Mouse (Mus musculus): Measurements from ENCODE around the gene Snx29. TPM values are rescaled to one million over a fixed set of nuclear protein-coding genes. Genes with fewer than 3 reads are reported as not detected.

Gene Snx29
- polyA plus RNA-seq, 1 experiment from 2014 or later, result 14.2 TPM

GRCm38 (mm10) chr16:11639936-11640335, 317.2 kb downstream of the Snx29 start:
- ATAC-seq (ENCODE audit: insufficient number of reproducible peaks, low FRiP score, low TSS enrichment, low read depth), result no peak
- Histone ChIP-seq H3K9ac (no peak overlapping the region), H3K27ac (replicated peaks) (no peak overlapping the region), H3K9me3 (replicated peaks) (no peaks in the 10 kb centered on the region), H3K36me3 (no peaks in the 10 kb centered on the region), H3K27me3 (no peaks in the 10 kb centered on the region), H3K4me2 (replicated peaks) (no peak overlapping the region), H3K4me1 (peaks cover 19% of the 10 kb centered on the region), H3K4me3 (replicated peaks) (no peak overlapping the region)
- 67% methylated on average over 8 of the region's 8 CpGs for WGBS

- Histone ChIP-seq H3K4me3 (replicated peaks) (no peak overlapping the region), H3K4me1 (peaks cover 8% of the 10 kb centered on the region; the same call in 1 of the 2 replicates), H3K27me3 (no peaks in the 10 kb centered on the region), H3K4me2 (replicated peaks) (no peak overlapping the region), H3K36me3 (no peaks in the 10 kb centered on the region), H3K27ac (replicated peaks) (no peak overlapping the region), H3K9me3 (replicated peaks) (no peaks in the 10 kb centered on the region), H3K9ac (no peak overlapping the region)
- ATAC-seq (ENCODE audit: insufficient number of reproducible peaks, low FRiP score, low TSS enrichment, low read depth), result no peak
- 37% methylated on average over 6 of the region's 6 CpGs for WGBS
Measured at GRCm38 (mm10) chr16:11643603-11644002, 320.9 kb downstream of the Snx29 start.

- Histone ChIP-seq H3K4me3 (replicated peaks) (no peak overlapping the region), H3K4me1 (peaks cover 8% of the 10 kb centered on the region; the same call in 1 of the 2 replicates), H3K27ac (replicated peaks) (no peak overlapping the region), H3K27me3 (no peaks in the 10 kb centered on the region), H3K9ac (no peak overlapping the region), H3K4me2 (replicated peaks) (no peak overlapping the region), H3K36me3 (no peaks in the 10 kb centered on the region), H3K9me3 (replicated peaks) (no peaks in the 10 kb centered on the region)
- 64% methylated on average over 2 of the region's 2 CpGs for WGBS
- ATAC-seq (ENCODE audit: insufficient number of reproducible peaks, low FRiP score, low TSS enrichment, low read depth), result no peak
Measured at GRCm38 (mm10) chr16:11644399-11644798, 321.7 kb downstream of the Snx29 start.

GRCm38 (mm10) chr16:11645668-11646067, 323.0 kb downstream of the Snx29 start:
- H3K36me3 ChIP-seq, result no peaks in the 10 kb centered on the region
- ATAC-seq (ENCODE audit: insufficient number of reproducible peaks, low FRiP score, low TSS enrichment, low read depth), result no peak
- WGBS, result 39% methylated on average over 4 of the region's 4 CpGs
- no peak overlapping the region for H3K27ac ChIP-seq (replicated peaks)
- no peak overlapping the region for H3K4me3 ChIP-seq (replicated peaks)
- H3K27me3 ChIP-seq, result no peaks in the 10 kb centered on the region
- H3K4me1 ChIP-seq, result peaks cover 8% of the 10 kb centered on the region; the same call in 1 of the 2 replicates
- H3K9ac ChIP-seq, result no peak overlapping the region
- H3K4me2 ChIP-seq (replicated peaks), result no peak overlapping the region
- no peaks in the 10 kb centered on the region for H3K9me3 ChIP-seq (replicated peaks)

DNA sequence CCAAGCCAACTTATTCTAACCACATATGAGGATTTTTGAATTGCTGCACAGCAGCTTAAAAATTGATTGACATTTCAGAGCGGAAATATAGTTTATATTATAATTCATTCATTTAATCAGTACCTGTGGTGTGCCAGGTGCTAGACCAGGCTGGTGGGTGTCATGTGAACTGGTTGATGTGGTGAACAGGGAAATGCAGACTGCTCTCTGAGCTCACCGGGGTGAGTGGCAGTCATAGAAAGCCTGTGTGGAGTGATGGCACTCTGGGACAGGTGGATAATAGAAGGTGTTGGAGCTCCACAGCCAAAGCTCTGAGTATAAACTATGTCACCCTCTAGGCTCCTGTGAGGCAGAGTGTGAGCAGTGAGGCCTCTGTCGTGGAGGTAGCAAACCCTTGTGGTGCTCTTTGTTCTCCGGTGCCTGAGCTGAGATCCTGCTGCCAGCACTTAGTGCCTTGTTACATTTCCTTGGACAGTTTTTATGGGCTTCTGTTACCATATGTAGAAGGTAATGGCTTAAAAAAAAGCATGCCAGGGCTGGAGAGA, 324.1 kb downstream of the Snx29 start:
- H3K27ac ChIP-seq (replicated peaks), result no peak overlapping the region
- H3K27me3 ChIP-seq, result no peaks in the 10 kb centered on the region
- ATAC-seq (ENCODE audit: insufficient number of reproducible peaks, low FRiP score, low TSS enrichment, low read depth), result no peak
- 59% methylated on average over 4 of the region's 4 CpGs for WGBS
- no peak overlapping the region for H3K4me3 ChIP-seq (replicated peaks)
- no peaks in the 10 kb centered on the region for H3K36me3 ChIP-seq
- H3K4me1 ChIP-seq, result peaks cover 8% of the 10 kb centered on the region; the same call in 1 of the 2 replicates
- H3K9me3 ChIP-seq (replicated peaks), result no peaks in the 10 kb centered on the region
- H3K4me2 ChIP-seq (replicated peaks), result no peak overlapping the region
- H3K9ac ChIP-seq, result no peak overlapping the region

- no peak for ATAC-seq (ENCODE audit: insufficient number of reproducible peaks, low FRiP score, low TSS enrichment, low read depth)
- Histone ChIP-seq H3K4me1 (peaks cover 7% of the 10 kb centered on the region; the same call in 1 of the 2 replicates), H3K4me3 (replicated peaks) (no peak overlapping the region), H3K9me3 (replicated peaks) (no peaks in the 10 kb centered on the region), H3K36me3 (no peaks in the 10 kb centered on the region), H3K4me2 (replicated peaks) (no peak overlapping the region), H3K27ac (replicated peaks) (no peak overlapping the region), H3K9ac (no peak overlapping the region), H3K27me3 (no peaks in the 10 kb centered on the region)
- 54% methylated on average over 1 of the region's 1 CpGs for WGBS
Measured at GRCm38 (mm10) chr16:11648169-11648688, 325.5 kb downstream of the Snx29 start.

GRCm38 (mm10) chr16:11652686-11653366, 330.1 kb downstream of the Snx29 start:
- no peaks in the 10 kb centered on the region for H3K9me3 ChIP-seq (replicated peaks)
- H3K4me2 ChIP-seq (replicated peaks), result no peak overlapping the region
- no peak overlapping the region for H3K27ac ChIP-seq (replicated peaks)
- no peak overlapping the region for H3K9ac ChIP-seq
- no peaks in the 10 kb centered on the region for H3K4me1 ChIP-seq
- H3K27me3 ChIP-seq, result no peaks in the 10 kb centered on the region
- WGBS, result 84% methylated on average over 2 of the region's 2 CpGs
- H3K4me3 ChIP-seq (replicated peaks), result no peak overlapping the region
- no peak for ATAC-seq (ENCODE audit: insufficient number of reproducible peaks, low FRiP score, low TSS enrichment, low read depth)
- H3K36me3 ChIP-seq, result no peaks in the 10 kb centered on the region

DNA sequence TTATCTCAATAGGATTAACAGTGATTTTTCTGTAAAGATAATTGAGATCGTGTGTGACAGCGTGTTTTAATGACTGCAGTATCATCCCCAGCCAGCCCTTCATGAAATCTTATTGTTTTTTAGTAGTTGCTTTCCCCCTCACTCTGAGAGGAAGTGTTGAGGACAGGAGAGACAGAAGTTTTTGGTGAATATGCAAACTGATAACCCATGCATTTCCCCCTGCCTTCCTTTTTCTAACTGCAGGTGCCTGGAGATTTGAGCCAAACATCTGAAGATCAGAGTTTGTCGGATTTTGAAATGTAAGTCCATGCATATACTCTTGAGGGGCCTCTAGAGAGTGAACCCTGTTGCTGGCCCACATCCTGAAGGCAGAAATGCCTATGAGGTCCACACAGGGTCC, 333.2 kb downstream of the Snx29 start:
- H3K9ac ChIP-seq, result no peak overlapping the region
- H3K4me3 ChIP-seq (replicated peaks), result no peak overlapping the region
- no peaks in the 10 kb centered on the region for H3K9me3 ChIP-seq (replicated peaks)
- H3K27me3 ChIP-seq, result no peaks in the 10 kb centered on the region
- H3K36me3 ChIP-seq, result no peaks in the 10 kb centered on the region
- H3K27ac ChIP-seq (replicated peaks), result no peak overlapping the region
- 80% methylated on average over 3 of the region's 3 CpGs for WGBS
- no peaks in the 10 kb centered on the region for H3K4me1 ChIP-seq
- H3K4me2 ChIP-seq (replicated peaks), result no peak overlapping the region
- ATAC-seq (ENCODE audit: insufficient number of reproducible peaks, low FRiP score, low TSS enrichment, low read depth), result no peak

DNA sequence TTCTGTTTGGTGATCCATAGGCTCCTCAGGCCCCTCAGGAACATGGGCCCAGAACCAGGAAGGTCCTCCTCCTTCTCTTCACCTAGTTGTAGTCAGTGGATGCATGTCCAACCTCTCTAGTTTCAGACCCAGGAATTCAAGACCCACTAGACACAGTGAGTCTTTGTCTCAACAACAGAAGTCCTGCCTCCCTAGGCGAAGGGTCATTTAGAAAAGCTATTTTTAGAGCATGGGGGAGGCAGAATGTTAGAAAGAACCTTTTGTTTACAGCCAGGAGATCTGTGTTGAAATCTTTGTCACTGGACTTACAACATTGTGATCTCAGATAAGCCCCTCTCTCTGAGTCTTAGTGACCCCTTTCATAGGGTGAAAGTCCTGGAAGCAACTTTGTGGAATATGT, 334.4 kb downstream of the Snx29 start:
- Histone ChIP-seq H3K9ac (no peak overlapping the region), H3K4me3 (replicated peaks) (no peak overlapping the region), H3K27ac (replicated peaks) (no peak overlapping the region), H3K36me3 (no peaks in the 10 kb centered on the region), H3K4me1 (no peaks in the 10 kb centered on the region), H3K9me3 (replicated peaks) (no peaks in the 10 kb centered on the region), H3K4me2 (replicated peaks) (no peak overlapping the region), H3K27me3 (no peaks in the 10 kb centered on the region)
- no peak for ATAC-seq (ENCODE audit: insufficient number of reproducible peaks, low FRiP score, low TSS enrichment, low read depth)
- WGBS, result 32% methylated on average over 1 of the region's 1 CpGs

- Histone ChIP-seq H3K4me2 (replicated peaks) (no peak overlapping the region), H3K4me1 (no peaks in the 10 kb centered on the region), H3K27me3 (no peaks in the 10 kb centered on the region), H3K36me3 (no peaks in the 10 kb centered on the region), H3K4me3 (replicated peaks) (no peak overlapping the region), H3K27ac (replicated peaks) (no peak overlapping the region), H3K9me3 (replicated peaks) (no peaks in the 10 kb centered on the region), H3K9ac (no peak overlapping the region)
- 73% methylated on average over 6 of the region's 6 CpGs for WGBS
- no peak for ATAC-seq (ENCODE audit: insufficient number of reproducible peaks, low FRiP score, low TSS enrichment, low read depth)
Measured at GRCm38 (mm10) chr16:11659111-11659720, 336.5 kb downstream of the Snx29 start.

DNA sequence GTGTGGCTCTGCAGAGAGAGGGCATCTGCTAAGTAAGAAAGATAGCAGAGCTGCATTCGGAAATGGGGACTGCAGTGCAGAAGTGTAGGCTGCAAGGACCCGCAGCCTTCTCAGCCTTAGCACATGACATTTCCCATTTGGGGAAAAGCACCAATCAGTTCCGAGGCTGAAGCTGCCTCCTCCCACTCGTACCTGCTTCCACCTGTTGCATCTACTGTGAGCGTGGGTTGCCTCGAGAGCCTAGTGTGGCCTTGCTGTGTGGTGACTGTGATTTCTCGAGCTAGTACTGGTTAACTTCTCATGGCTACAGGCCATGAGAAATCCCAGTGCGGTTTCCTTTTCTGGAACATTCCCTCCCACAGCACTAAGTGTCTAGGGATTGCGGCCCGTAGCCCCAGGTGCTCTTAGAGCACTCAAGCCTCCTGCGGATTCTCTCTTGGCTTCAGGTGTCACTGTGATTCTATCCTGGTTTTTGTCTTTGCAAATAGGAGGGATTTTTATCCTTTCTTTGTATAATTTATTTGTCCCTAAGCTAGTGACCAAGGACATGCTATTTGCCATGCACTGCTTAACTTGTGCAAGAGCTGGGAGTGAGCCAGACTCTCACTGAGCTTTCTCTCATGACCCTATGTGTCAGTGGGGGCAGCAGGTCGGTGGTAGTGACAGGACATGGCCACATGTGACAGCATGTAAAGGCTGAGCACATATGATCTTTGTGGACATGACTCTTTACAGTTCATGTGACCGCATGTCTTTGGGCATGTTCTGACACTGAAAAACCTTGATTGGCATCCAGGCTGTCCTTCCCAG, 342.4 kb downstream of the Snx29 start:
- Histone ChIP-seq H3K9me3 (replicated peaks) (no peaks in the 10 kb centered on the region), H3K4me2 (replicated peaks) (no peak overlapping the region), H3K4me1 (0 out of 2 replicates have a peak, but pooled peaks cover 3% of the 10 kb centered on the region), H3K27me3 (no peaks in the 10 kb centered on the region), H3K36me3 (no peaks in the 10 kb centered on the region), H3K4me3 (replicated peaks) (no peak overlapping the region), H3K9ac (no peak overlapping the region), H3K27ac (replicated peaks) (no peak overlapping the region)
- ATAC-seq (ENCODE audit: insufficient number of reproducible peaks, low FRiP score, low TSS enrichment, low read depth), result no peak
- WGBS, result 72% methylated on average over 13 of the region's 13 CpGs
